Mouse (Mus musculus) ovary, adult 18-20 months (tissue): ENCODE results near the gene Lpp.
A peak's percentile ranks its signal among the peaks of the same experiment; 100 is the strongest.

Experiments used
- DNase-seq: peaks from one replicate; pipeline ENCODE4 v3.0.0; 2022; ENCODE audit warnings: low spot score, mixed read lengths

The Lpp gene

GRCm38 (mm10) chr16:24880698-24881097 lies 487.4 kb downstream of the Lpp start:
- DNase-seq: no peak

- no peak for DNase-seq
These were observed 488.9 kb downstream of the Lpp start for GRCm38 (mm10) chr16:24881981-24882775.

GRCm38 (mm10) chr16:24884017-24884416 lies 490.7 kb downstream of the Lpp start:
- no peak for DNase-seq

- no peak for DNase-seq
These were observed 493.0 kb downstream of the Lpp start for GRCm38 (mm10) chr16:24886346-24886745.

GRCm38 (mm10) chr16:24886943-24887342 lies 493.6 kb downstream of the Lpp start:
- no peak for DNase-seq

- no peak for DNase-seq
These were observed 498.1 kb downstream of the Lpp start for GRCm38 (mm10) chr16:24891453-24891852.

GRCm38 (mm10) chr16:24895160-24895559 lies 501.9 kb downstream of the Lpp start:
- DNase-seq: no peak

GRCm38 (mm10) chr16:24897641-24898040 lies 504.3 kb downstream of the Lpp start:
- DNase-seq: no peak

GRCm38 (mm10) chr16:24900241-24900796 lies 507.0 kb downstream of the Lpp start:
- no peak for DNase-seq

GRCm38 (mm10) chr16:24901139-24901859 lies 508.0 kb downstream of the Lpp start:
- DNase-seq: no peak

GRCm38 (mm10) chr16:24902111-24902510 lies 508.8 kb downstream of the Lpp start:
- no peak for DNase-seq

GRCm38 (mm10) chr16:24908926-24909325 lies 515.6 kb downstream of the Lpp start:
- DNase-seq: no peak

- no peak for DNase-seq
These were observed 517.0 kb downstream of the Lpp start for GRCm38 (mm10) chr16:24910321-24910720.

- DNase-seq: no peak
These were observed 517.5 kb downstream of the Lpp start for GRCm38 (mm10) chr16:24910834-24911233.

- DNase-seq: no peak
These were observed 519.1 kb downstream of the Lpp start for GRCm38 (mm10) chr16:24912381-24912780.

- no peak for DNase-seq
These were observed 519.7 kb downstream of the Lpp start for GRCm38 (mm10) chr16:24913021-24913420.

GRCm38 (mm10) chr16:24913641-24914392 lies 520.5 kb downstream of the Lpp start:
- DNase-seq: peak; percentile 28

GRCm38 (mm10) chr16:24914393-24914751 lies 521.1 kb downstream of the Lpp start:
- DNase-seq: peak; percentile 43

- DNase-seq: no peak
These were observed 522.2 kb downstream of the Lpp start for GRCm38 (mm10) chr16:24915470-24915869.

- no peak for DNase-seq
These were observed 526.2 kb downstream of the Lpp start for GRCm38 (mm10) chr16:24919349-24920012.

GRCm38 (mm10) chr16:24930070-24930469 lies 536.8 kb downstream of the Lpp start:
- DNase-seq: no peak

- no peak for DNase-seq
These were observed 537.3 kb downstream of the Lpp start for GRCm38 (mm10) chr16:24930621-24931020.
